Mouse (Mus musculus) lung, adult 2 months (tissue): Measurements from ENCODE around the gene Hs3st2. TPM values are rescaled to one million over a fixed set of nuclear protein-coding genes. Genes with fewer than 3 reads are reported as not detected.
"Not testable (repeated sequence)": the region's sequence is repeated elsewhere in the genome, so short reads cannot be mapped to it uniquely, and the experiment has no call there.

Experiments
- DNase-seq: peaks from one replicate; pipeline ENCODE4 v3.0.0; 2022
- H3K4me1 ChIP-seq: fragments of 200-500 bp; 2 replicates; pipeline ENCODE4 v1.6.1; 2011; ENCODE audit warnings: low read length; ENCODE audit not compliant: control insufficient read depth, insufficient read depth
- H3K4me3 ChIP-seq: fragments of 200-500 bp; replicated peaks from 2 replicates; pipeline ENCODE3; 2011; ENCODE audit warnings: low read depth, mild to moderate bottlenecking, control low read depth, low read length; ENCODE audit errors: extremely low read depth
- CTCF ChIP-seq: fragments of 200-500 bp; IDR thresholded peaks from 2 replicates; pipeline ENCODE4 v1.5.1; 2011; ENCODE audit warnings: mild to moderate bottlenecking, low read length, control low read depth; ENCODE audit not compliant: insufficient read depth
- POLR2A ChIP-seq: fragments of 200-500 bp; IDR thresholded peaks from 2 replicates; pipeline ENCODE4 v1.6.1; 2011; ENCODE audit warnings: low read depth, mild to moderate bottlenecking, control low read depth, low read length, borderline replicate concordance; ENCODE audit errors: extremely low read depth
- WGBS: fragments of 180-500 bp; shearing (Covaris S2); methylation state at CpG from one replicate; pipeline ENCODE4 v1.1.7; 2018; 5-methylcytosine and 5-hydroxymethylcytosine counted together
- polyA plus RNA-seq: library from polyadenylated mRNA; depleted of rRNA; stranded (reverse); fragments of >200 nt; gene quantifications from 2 replicates; pipeline ENCODE4 v1.2.3, GENCODE M21; 2012; rRNA removed

Gene Hs3st2
- polyA plus RNA-seq = not detected in 2 replicates

GRCm38 (mm10) chr7:121391225-121391983, at the start of gene Hs3st2:
TSS of gene Hs3st2 (plus strand) at chr7:121391859.
- no peak for DNase-seq
- TF ChIP-seq POLR2A = no peak
- TF ChIP-seq CTCF = no peak
- H3K4me3 ChIP-seq = no peak within 1 kb of the TSS
- H3K4me1 ChIP-seq = no peaks in the 10 kb centered on the region
- WGBS = 3% methylated on average over 22 of the region's 22 CpGs

- 67% methylated on average over 3 of the region's 3 CpGs for WGBS
- DNase-seq = no peak
- Histone ChIP-seq H3K4me3 (no peak overlapping the region), H3K4me1 (no peaks in the 10 kb centered on the region)
- TF ChIP-seq POLR2A (no peak), CTCF (no peak)
Measured at GRCm38 (mm10) chr7:121348284-121348963, 43.2 kb upstream of the Hs3st2 start.

DNA sequence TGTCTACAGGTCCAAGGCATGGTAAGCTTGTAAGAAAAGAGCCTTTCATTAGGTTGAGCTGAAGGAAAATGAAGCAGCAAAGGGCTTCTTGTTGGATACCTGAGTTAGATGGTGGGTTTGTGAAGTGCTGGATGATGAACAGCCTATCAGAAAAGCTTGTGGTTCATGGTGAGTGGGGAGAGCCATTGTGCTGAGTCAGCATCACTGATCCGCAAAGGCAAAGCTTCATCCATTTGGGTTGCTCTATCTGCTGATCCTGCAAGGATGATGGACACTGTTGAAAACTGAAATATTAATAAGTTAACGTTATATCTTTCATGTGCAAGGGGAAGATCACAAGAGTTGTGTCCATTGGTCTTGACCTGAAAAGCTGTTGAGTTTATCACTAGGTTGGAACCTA, 40.0 kb upstream of the Hs3st2 start:
- WGBS = 78% methylated on average over 2 of the region's 2 CpGs
- no peak for TF ChIP-seq CTCF
- no peak for TF ChIP-seq POLR2A
- DNase-seq = no peak
- Histone ChIP-seq H3K4me3 (no peak overlapping the region), H3K4me1 (no peaks in the 10 kb centered on the region)

DNA sequence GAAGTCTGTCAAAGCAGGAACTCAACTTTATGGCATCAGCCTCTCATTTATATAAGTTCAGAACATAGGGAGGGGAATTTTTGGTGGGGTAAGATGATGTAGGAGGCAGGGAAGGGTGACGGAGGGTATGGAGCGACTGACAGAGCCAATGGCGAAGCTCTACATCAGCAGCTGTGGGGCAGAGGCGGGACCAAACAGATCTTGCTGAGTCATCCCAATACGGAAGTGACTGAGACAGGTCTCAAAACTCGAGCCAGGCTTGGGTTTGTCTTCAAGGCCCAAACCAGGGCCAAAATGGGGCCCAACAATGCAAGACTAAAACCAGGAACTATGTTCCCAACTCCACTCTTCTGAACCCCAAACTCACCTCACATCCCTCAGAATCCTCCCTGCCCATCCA, 30.2 kb upstream of the Hs3st2 start:
- H3K4me1 ChIP-seq, DNase-seq, H3K4me3 ChIP-seq: not testable (repeated sequence)
- 90% methylated on average over 6 of the region's 6 CpGs for WGBS

DNA sequence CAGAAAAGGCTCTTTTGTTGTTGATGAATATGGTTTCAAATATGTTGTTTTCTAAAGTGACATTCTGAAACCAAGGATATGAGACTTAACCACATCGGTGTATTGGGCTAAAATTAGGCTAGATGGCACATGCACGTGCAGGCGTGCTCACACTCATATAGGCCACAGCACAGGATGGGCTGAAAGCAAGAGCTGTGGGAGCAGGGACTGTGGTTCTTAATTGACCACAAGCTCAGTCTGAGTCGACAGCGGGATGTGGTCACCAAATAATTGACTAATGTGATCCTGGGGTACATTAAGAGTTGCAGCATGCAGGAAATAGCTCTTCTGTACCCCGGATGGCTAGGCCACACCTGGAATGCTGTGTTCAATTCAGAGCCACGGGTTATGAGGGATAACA, 26.1 kb upstream of the Hs3st2 start:
- TF ChIP-seq POLR2A (no peak), CTCF (no peak)
- no peak for DNase-seq
- no peaks in the 10 kb centered on the region for H3K4me1 ChIP-seq
- H3K4me3 ChIP-seq = no peak overlapping the region
- 81% methylated on average over 7 of the region's 7 CpGs for WGBS

DNA sequence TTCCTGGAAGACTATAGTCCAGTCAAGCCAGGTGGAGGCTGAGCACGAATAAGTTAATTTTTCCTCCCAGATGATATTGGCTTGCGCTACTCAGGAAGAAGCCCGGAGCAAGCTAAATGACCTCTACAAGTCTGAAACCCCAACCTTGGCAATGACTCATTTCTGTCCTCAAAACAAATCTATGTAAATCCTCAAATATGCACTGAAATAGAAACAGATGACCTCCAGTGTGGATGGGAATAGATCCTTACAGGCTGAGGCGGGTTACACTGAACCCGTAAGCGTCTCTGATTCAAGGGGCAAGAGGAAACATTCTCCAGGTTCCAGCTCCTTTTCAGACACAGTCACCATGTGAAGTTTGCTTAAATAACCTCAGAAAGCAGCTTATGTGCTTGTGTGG, 24.5 kb upstream of the Hs3st2 start:
- WGBS = 84% methylated on average over 6 of the region's 6 CpGs
- H3K4me3 ChIP-seq = no peak overlapping the region
- H3K4me1 ChIP-seq = no peaks in the 10 kb centered on the region
- TF ChIP-seq POLR2A (no peak), CTCF (no peak)
- DNase-seq = no peak

DNA sequence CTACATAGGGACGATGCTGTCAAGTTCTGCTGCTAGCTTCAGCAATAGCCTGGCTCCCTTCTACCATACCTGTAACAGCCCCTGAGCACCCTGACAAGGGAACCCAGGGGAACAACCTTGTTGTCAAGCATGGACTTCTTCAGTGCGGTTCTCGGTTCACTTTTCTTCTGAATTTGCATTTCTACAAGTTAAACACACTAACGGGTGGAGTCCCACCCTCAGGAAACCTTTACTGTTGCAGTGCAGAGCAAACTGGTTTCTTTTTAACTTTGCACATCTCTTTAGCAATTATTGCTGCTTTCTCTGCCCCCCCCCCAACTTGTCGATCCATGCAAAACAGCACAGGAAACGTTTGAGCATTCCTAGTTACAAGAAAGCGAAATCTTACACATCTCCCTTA, 19.7 kb upstream of the Hs3st2 start:
- WGBS = 62% methylated on average over 7 of the region's 7 CpGs
- TF ChIP-seq CTCF = no peak
- no peak for TF ChIP-seq POLR2A
- no peak for DNase-seq
- Histone ChIP-seq H3K4me3 (no peak overlapping the region), H3K4me1 (no peaks in the 10 kb centered on the region)

- Histone ChIP-seq H3K4me3 (no peak overlapping the region), H3K4me1 (no peaks in the 10 kb centered on the region)
- DNase-seq = no peak
- WGBS = 19% methylated on average over 6 of the region's 6 CpGs
- no peak for TF ChIP-seq POLR2A
Measured at GRCm38 (mm10) chr7:121375456-121375855, 16.2 kb upstream of the Hs3st2 start.

- no peaks in the 10 kb centered on the region for H3K4me1 ChIP-seq
- no peak for DNase-seq
- no peak overlapping the region for H3K4me3 ChIP-seq
- WGBS = 50% methylated on average over 4 of the region's 4 CpGs
- TF ChIP-seq POLR2A (no peak), CTCF (no peak)
Measured at GRCm38 (mm10) chr7:121378942-121379341, 12.7 kb upstream of the Hs3st2 start.
